Mouse (Mus musculus): ENCODE measurements around the gene Klhl9. TPM values are rescaled to one million over a fixed set of nuclear protein-coding genes. Genes with fewer than 3 reads are reported as not detected.

Gene Klhl9
- polyA plus RNA-seq, 1 experiment from 2014 or later: 40.5 TPM

DNA sequence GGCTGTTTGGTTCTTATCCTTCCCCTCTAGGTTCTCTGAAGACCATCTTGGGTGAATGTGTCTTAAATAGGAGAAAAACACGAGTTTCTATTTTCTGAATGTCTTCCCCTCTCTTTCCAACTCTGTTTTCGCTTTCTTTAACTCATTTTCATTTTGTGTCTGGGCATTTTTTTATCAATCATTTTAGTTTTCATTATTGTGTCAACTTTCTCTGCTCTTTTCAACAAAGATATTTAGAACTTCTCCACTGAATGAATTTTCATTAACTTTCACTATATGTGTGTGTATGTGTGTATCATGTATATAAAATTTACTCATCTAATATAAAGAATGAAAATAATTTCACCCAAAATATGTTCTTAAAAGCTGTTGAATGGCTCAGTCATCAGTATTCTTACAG lies 31.0 kb downstream of the Klhl9 start, which contains the start of gene Ifnab:
Ifnab (minus strand) TSS at position 101 of the 400 bp plus-strand sequence.
- 65% methylated on average over 2 of the region's 2 CpGs for WGBS
- no peak for ATAC-seq
- Histone ChIP-seq H3K36me3 (ENCODE audit: control insufficient read depth, insufficient read depth) (no peaks in the 10 kb centered on the region), H3K4me1 (replicated peaks; ENCODE audit: control insufficient read depth, insufficient read depth, low read length) (no peaks in the 10 kb centered on the region), H3K4me2 (replicated peaks; ENCODE audit: low read depth) (no peak within 1 kb of the TSS), H3K4me3 (ENCODE audit: low read depth, low read length) (no peak within 1 kb of the TSS), H3K27me3 (replicated peaks; ENCODE audit: control insufficient read depth, insufficient read depth, low read length) (no peaks in the 10 kb centered on the region), H3K9ac (ENCODE audit: low read depth, low read length) (no peak within 1 kb of the TSS), H3K27ac (ENCODE audit: low read depth, low read length) (no peak within 1 kb of the TSS), H3K9me3 (ENCODE audit: control insufficient read depth) (no peaks in the 10 kb centered on the region)
- no peak for TF ChIP-seq CTCF (IDR thresholded peaks at IDR 0.05; ENCODE audit: low read depth)

DNA sequence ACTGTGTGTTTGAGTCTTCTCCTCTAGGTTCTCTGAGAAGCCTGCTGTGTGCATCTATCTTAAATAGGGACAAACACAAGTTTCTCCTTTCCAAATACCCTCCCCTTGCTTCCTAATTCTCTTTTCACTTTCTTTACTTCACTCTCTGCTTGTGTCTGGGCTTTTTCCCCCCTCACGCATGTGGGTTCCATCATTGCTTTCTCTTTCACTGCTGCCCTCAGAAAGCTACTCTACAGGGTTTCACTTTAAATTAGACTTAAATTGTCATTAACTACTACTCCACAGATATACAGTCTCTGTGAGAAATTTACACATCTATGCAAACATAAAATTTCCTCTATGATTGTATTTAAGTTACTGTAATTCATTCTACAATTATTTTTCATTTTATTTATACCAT lies 38.5 kb downstream of the Klhl9 start, which contains the start of gene Ifna2:
Ifna2 (minus strand) TSS at position 101 of the 400 bp plus-strand sequence.
- WGBS: 71% methylated on average over 1 of the region's 1 CpGs
- TF ChIP-seq CTCF (IDR thresholded peaks at IDR 0.05; ENCODE audit: low read depth): no peak
- Histone ChIP-seq H3K27ac (ENCODE audit: low read depth, low read length) (no peak within 1 kb of the TSS), H3K27me3 (replicated peaks; ENCODE audit: control insufficient read depth, insufficient read depth, low read length) (no peaks in the 10 kb centered on the region), H3K4me1 (replicated peaks; ENCODE audit: control insufficient read depth, insufficient read depth, low read length) (no peaks in the 10 kb centered on the region), H3K9me3 (ENCODE audit: control insufficient read depth) (no peaks in the 10 kb centered on the region), H3K36me3 (ENCODE audit: control insufficient read depth, insufficient read depth) (no peaks in the 10 kb centered on the region), H3K9ac (ENCODE audit: low read depth, low read length) (no peak within 1 kb of the TSS), H3K4me2 (replicated peaks; ENCODE audit: low read depth) (no peak within 1 kb of the TSS), H3K4me3 (ENCODE audit: low read depth, low read length) (no peak within 1 kb of the TSS)
- no peak for ATAC-seq

DNA sequence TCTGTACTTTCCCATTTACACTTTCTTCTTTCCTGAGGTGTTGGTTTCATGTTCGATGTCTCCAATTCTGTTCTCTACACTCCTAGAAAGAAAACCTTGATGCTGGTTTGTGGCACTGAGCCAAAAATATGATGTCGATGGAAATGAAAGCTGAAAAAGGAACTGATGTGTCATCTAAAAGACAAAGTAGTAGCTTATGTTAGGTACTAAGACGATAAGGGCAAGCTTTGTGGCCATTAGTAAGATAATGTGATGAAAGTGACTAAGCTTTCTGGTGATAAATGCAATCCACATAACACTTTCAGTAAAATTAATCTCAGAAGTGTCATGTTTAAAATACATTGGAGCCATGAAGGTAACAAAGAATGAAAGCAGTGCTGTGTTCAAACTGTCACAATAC lies 40.9 kb downstream of the Klhl9 start:
- no peak overlapping the region for H3K4me2 ChIP-seq (replicated peaks; ENCODE audit: low read depth)
- WGBS: 52% methylated on average over 3 of the region's 3 CpGs
- H3K27me3 ChIP-seq (replicated peaks; ENCODE audit: control insufficient read depth, insufficient read depth, low read length): no peaks in the 10 kb centered on the region
- no peak for TF ChIP-seq CTCF (IDR thresholded peaks at IDR 0.05; ENCODE audit: low read depth)
- no peak overlapping the region for H3K27ac ChIP-seq (ENCODE audit: low read depth, low read length)
- no peaks in the 10 kb centered on the region for H3K4me1 ChIP-seq (replicated peaks; ENCODE audit: control insufficient read depth, insufficient read depth, low read length)
- no peak overlapping the region for H3K9ac ChIP-seq (ENCODE audit: low read depth, low read length)
- ATAC-seq: no peak
- no peaks in the 10 kb centered on the region for H3K36me3 ChIP-seq (ENCODE audit: control insufficient read depth, insufficient read depth)
- H3K9me3 ChIP-seq (ENCODE audit: control insufficient read depth): no peaks in the 10 kb centered on the region
- H3K4me3 ChIP-seq (ENCODE audit: low read depth, low read length): no peak overlapping the region

DNA sequence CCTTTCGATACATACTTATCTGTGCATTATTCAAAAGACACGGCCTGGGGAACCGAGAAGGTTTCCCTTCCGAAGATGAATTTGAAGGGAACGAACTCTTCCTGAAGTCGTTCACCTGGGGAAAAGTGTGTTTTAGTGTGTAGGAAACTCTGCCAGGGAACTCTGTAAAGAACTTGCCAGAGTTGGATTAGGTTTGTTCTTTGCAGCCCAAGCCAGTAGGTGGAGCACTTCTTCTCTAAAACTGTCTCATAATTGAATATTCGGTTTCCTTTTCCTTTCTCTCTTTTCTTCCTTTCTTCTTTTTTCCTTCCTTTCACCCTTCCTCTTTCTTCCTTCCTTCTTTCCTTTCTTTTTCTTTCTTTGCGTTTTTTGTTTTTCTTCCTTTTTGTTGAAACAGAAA lies 41.9 kb downstream of the Klhl9 start:
- ATAC-seq: no peak
- peak; percentile 67 for TF ChIP-seq CTCF (IDR thresholded peaks at IDR 0.05; ENCODE audit: low read depth)
- H3K4me3 ChIP-seq (ENCODE audit: low read depth, low read length): no peak overlapping the region
- no peaks in the 10 kb centered on the region for H3K36me3 ChIP-seq (ENCODE audit: control insufficient read depth, insufficient read depth)
- no peaks in the 10 kb centered on the region for H3K4me1 ChIP-seq (replicated peaks; ENCODE audit: control insufficient read depth, insufficient read depth, low read length)
- H3K27me3 ChIP-seq (replicated peaks; ENCODE audit: control insufficient read depth, insufficient read depth, low read length): no peaks in the 10 kb centered on the region
- no peak overlapping the region for H3K9ac ChIP-seq (ENCODE audit: low read depth, low read length)
- 39% methylated on average over 8 of the region's 8 CpGs for WGBS
- H3K9me3 ChIP-seq (ENCODE audit: control insufficient read depth): no peaks in the 10 kb centered on the region
- no peak overlapping the region for H3K27ac ChIP-seq (ENCODE audit: low read depth, low read length)
- no peak overlapping the region; the same call in 1 of the 2 replicates for H3K4me2 ChIP-seq (replicated peaks; ENCODE audit: low read depth)

GRCm38 (mm10) chr4:88676824-88677223 lies 45.4 kb downstream of the Klhl9 start, which contains the start of gene Ifna16:
TSS of gene Ifna16 (minus strand) at chr4:88676924.
- no peaks in the 10 kb centered on the region for H3K36me3 ChIP-seq (ENCODE audit: control insufficient read depth, insufficient read depth)
- H3K4me2 ChIP-seq (replicated peaks; ENCODE audit: low read depth): no peak within 1 kb of the TSS
- TF ChIP-seq CTCF (IDR thresholded peaks at IDR 0.05; ENCODE audit: low read depth): no peak
- no peak within 1 kb of the TSS for H3K27ac ChIP-seq (ENCODE audit: low read depth, low read length)
- no peak within 1 kb of the TSS for H3K4me3 ChIP-seq (ENCODE audit: low read depth, low read length)
- no peak within 1 kb of the TSS for H3K9ac ChIP-seq (ENCODE audit: low read depth, low read length)
- 77% methylated on average over 1 of the region's 1 CpGs for WGBS
- no peak for ATAC-seq
- H3K27me3 ChIP-seq (replicated peaks; ENCODE audit: control insufficient read depth, insufficient read depth, low read length): no peaks in the 10 kb centered on the region
- H3K4me1 ChIP-seq (replicated peaks; ENCODE audit: control insufficient read depth, insufficient read depth, low read length): no peaks in the 10 kb centered on the region
- no peaks in the 10 kb centered on the region for H3K9me3 ChIP-seq (ENCODE audit: control insufficient read depth)

Other genes starting within 250 kb of the Klhl9 start
- not detected in 2 replicates for gene Ifnb1, start 199.7 kb downstream of the Klhl9 start, polyA plus RNA-seq (2015; fragmentation: Nextera tagmentation; extraction: Ambion mirVana)
- gene Ifna15, start 164.2 kb downstream of the Klhl9 start, polyA plus RNA-seq (2015; fragmentation: Nextera tagmentation; extraction: Ambion mirVana): not detected in 2 replicates
- gene Ifna14, start 150.7 kb downstream of the Klhl9 start, polyA plus RNA-seq (2015; fragmentation: Nextera tagmentation; extraction: Ambion mirVana): not detected in 2 replicates
- not detected in 2 replicates for gene Ifna9, start 130.1 kb downstream of the Klhl9 start, polyA plus RNA-seq (2015; fragmentation: Nextera tagmentation; extraction: Ambion mirVana)
- not detected in 2 replicates for gene Ifna12, start 119.1 kb downstream of the Klhl9 start, polyA plus RNA-seq (2015; fragmentation: Nextera tagmentation; extraction: Ambion mirVana)
- not detected in 2 replicates for gene C87499, start 88.1 kb downstream of the Klhl9 start, polyA plus RNA-seq (2015; fragmentation: Nextera tagmentation; extraction: Ambion mirVana)
- not detected in 2 replicates for gene Ifna13, start 78.0 kb downstream of the Klhl9 start, polyA plus RNA-seq (2015; fragmentation: Nextera tagmentation; extraction: Ambion mirVana)
- gene Ifna16, start 45.5 kb downstream of the Klhl9 start, polyA plus RNA-seq (2015; fragmentation: Nextera tagmentation; extraction: Ambion mirVana): not detected in 2 replicates
- not detected in 2 replicates for gene Ifna2, start 38.6 kb downstream of the Klhl9 start, polyA plus RNA-seq (2015; fragmentation: Nextera tagmentation; extraction: Ambion mirVana)
- gene Ifnab, start 31.1 kb downstream of the Klhl9 start, polyA plus RNA-seq (2015; fragmentation: Nextera tagmentation; extraction: Ambion mirVana): not detected in 2 replicates
- 0.16 and 0.43 TPM in 2 replicates for gene Gm26566, start 660 bp downstream of the Klhl9 start, polyA plus RNA-seq (2015; fragmentation: Nextera tagmentation; extraction: Ambion mirVana)
- gene Gm13271, start 32.4 kb upstream of the Klhl9 start, polyA plus RNA-seq (2015; fragmentation: Nextera tagmentation; extraction: Ambion mirVana): not detected in 2 replicates
- gene Gm13283, start 37.7 kb upstream of the Klhl9 start, polyA plus RNA-seq (2015; fragmentation: Nextera tagmentation; extraction: Ambion mirVana): 0.20 TPM in 1 of 2 replicates, not detected in the other
- 0.13 TPM in 1 of 2 replicates, not detected in the other for gene Gm13290, start 51.4 kb upstream of the Klhl9 start, polyA plus RNA-seq (2015; fragmentation: Nextera tagmentation; extraction: Ambion mirVana)
- gene Gm13289, start 54.5 kb upstream of the Klhl9 start, polyA plus RNA-seq (2015; fragmentation: Nextera tagmentation; extraction: Ambion mirVana): not detected in 2 replicates
- gene Gm13272, start 57.4 kb upstream of the Klhl9 start, polyA plus RNA-seq (2015; fragmentation: Nextera tagmentation; extraction: Ambion mirVana): not detected in 2 replicates
- 0.18 TPM in 1 of 2 replicates, not detected in the other for gene Ifnz, start 59.7 kb upstream of the Klhl9 start, polyA plus RNA-seq (2015; fragmentation: Nextera tagmentation; extraction: Ambion mirVana)
- not detected in 2 replicates for gene Gm13276, start 63.2 kb upstream of the Klhl9 start, polyA plus RNA-seq (2015; fragmentation: Nextera tagmentation; extraction: Ambion mirVana)
- gene Gm13277, start 66.2 kb upstream of the Klhl9 start, polyA plus RNA-seq (2015; fragmentation: Nextera tagmentation; extraction: Ambion mirVana): not detected in 2 replicates
- not detected in 2 replicates for gene Gm13278, start 69.1 kb upstream of the Klhl9 start, polyA plus RNA-seq (2015; fragmentation: Nextera tagmentation; extraction: Ambion mirVana)
- not detected in 2 replicates for gene Gm13275, start 72.0 kb upstream of the Klhl9 start, polyA plus RNA-seq (2015; fragmentation: Nextera tagmentation; extraction: Ambion mirVana)
- not detected in 2 replicates for gene Gm13279, start 74.9 kb upstream of the Klhl9 start, polyA plus RNA-seq (2015; fragmentation: Nextera tagmentation; extraction: Ambion mirVana)
- gene Gm13285, start 77.2 kb upstream of the Klhl9 start, polyA plus RNA-seq (2015; fragmentation: Nextera tagmentation; extraction: Ambion mirVana): 0.37 and 0.42 TPM in 2 replicates
- not detected in 2 replicates for gene Gm13287, start 80.8 kb upstream of the Klhl9 start, polyA plus RNA-seq (2015; fragmentation: Nextera tagmentation; extraction: Ambion mirVana)
- not detected in 2 replicates for gene Gm13288, start 83.1 kb upstream of the Klhl9 start, polyA plus RNA-seq (2015; fragmentation: Nextera tagmentation; extraction: Ambion mirVana)
- gene Ifna7, start 93.8 kb upstream of the Klhl9 start, polyA plus RNA-seq (2015; fragmentation: Nextera tagmentation; extraction: Ambion mirVana): not detected in 2 replicates
- not detected in 2 replicates for gene Ifna11, start 97.5 kb upstream of the Klhl9 start, polyA plus RNA-seq (2015; fragmentation: Nextera tagmentation; extraction: Ambion mirVana)
- gene Ifna6, start 105.0 kb upstream of the Klhl9 start, polyA plus RNA-seq (2015; fragmentation: Nextera tagmentation; extraction: Ambion mirVana): not detected in 2 replicates
- not detected in 2 replicates for gene Ifna5, start 113.1 kb upstream of the Klhl9 start, polyA plus RNA-seq (2015; fragmentation: Nextera tagmentation; extraction: Ambion mirVana)
- gene Ifna4, start 119.4 kb upstream of the Klhl9 start, polyA plus RNA-seq (2015; fragmentation: Nextera tagmentation; extraction: Ambion mirVana): not detected in 2 replicates
- not detected in 2 replicates for gene Ifna1, start 127.6 kb upstream of the Klhl9 start, polyA plus RNA-seq (2015; fragmentation: Nextera tagmentation; extraction: Ambion mirVana)
- gene Ifne, start 157.7 kb upstream of the Klhl9 start, polyA plus RNA-seq (2015; fragmentation: Nextera tagmentation; extraction: Ambion mirVana): not detected in 2 replicates

Data from intestine, postnatal 0 days (tissue).